Mouse (Mus musculus): ENCODE measurements around the gene St6gal1.

GRCm38 (mm10) chr16:23275661-23276060, 51.1 kb downstream of the St6gal1 start:
- TF ChIP-seq CTCF (IDR thresholded peaks at IDR 0.05; ENCODE audit: low read depth) (no peak), EP300 (optimal IDR thresholded peaks at IDR 0.05) (no peak)

Measured in stomach, postnatal 0 days (tissue).